Mouse (Mus musculus): ENCODE results near the gene Noc4l.

The Noc4l gene

DNA sequence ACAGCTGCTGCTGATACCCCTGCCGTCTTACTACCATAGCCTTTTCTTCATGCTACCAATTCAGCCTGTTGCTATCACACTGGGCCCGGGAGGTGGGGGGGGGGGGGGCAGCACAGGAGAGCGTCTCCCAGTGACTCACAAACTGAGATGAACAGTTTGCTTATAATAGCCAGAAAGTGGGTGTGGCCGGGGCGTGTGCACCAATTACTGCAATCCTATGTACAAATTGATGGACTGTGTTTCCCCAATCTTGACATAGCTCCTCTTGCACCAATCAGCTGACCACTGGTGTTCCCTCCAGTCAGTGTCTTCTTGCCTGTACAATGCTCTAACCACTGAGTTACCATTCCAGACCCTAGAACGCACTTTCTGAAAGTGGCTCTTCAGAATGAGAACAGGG, 44.9 kb downstream of the Noc4l start:
- no peak for DNase-seq

DNA sequence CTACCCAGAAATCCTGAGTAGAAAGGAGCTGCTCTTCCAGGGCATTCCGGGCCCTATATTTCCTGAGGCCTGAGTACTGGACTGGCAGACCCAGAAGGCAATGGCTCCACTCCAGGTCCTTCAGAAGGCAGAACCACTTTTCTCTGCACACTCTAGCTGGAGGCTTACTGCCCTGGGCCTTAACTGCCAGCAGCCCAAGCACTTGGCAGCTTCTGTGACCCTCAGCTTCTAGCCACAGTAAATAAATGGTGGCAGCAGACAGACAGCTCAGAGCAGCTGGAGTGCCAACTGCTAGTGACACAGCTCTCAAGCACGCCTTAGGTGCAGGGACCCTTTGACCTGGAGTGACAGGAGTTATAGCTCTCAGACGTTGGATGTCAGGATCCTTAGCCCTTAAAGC, 45.5 kb downstream of the Noc4l start:
- no peak for DNase-seq

DNA sequence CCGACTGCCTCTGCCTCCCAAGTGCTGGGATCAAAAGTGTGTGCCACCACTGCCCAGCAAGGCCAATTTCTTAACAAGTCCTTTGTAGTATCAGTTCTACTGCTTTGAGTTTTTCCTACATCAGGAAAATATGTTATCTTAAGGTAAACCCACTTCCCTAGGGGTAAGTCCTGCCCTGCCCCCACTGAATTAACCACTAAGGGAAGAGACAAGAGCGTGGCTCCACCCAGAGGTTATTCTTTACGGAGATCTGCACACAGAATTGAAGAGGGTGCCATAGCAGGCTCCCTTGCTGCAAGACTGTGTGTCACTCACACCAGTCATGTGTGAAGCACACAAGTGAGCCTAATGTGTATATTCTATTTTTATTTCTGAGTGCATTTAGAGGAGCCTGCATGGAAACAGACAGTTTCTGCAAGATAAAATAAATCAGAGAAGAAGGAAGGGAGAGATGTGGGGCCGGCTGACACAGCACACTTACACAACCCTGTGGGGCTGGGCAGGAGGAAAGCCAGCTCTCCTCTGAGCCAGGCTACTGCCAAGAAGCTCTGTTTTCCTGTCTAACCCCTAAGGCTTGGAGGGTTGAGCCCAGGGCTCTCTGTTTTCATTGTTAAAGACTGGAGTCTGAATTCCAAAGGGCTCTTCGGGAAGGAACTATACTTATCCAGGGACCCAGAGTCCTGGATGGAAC, 47.5 kb downstream of the Noc4l start:
- no peak for DNase-seq

DNA sequence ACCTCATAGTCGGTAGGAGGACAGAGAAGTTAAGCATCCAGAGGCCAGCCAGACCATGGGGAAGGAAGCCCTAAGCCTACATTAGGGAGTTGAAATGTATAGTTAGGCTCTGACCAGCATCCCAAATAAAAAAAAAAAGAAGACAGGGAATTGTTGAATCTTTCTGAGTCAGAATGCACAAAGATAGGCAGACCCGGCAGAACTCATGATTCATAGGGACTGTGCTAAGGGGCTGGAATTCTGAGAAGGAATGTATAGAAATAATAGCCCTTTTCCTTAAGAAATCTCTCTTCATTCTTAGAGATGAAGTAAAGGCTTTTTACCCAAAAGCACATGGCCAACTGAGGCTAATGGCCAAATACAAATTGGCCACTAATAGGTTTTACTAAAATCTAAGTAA, 48.9 kb downstream of the Noc4l start:
- no peak for DNase-seq

DNA sequence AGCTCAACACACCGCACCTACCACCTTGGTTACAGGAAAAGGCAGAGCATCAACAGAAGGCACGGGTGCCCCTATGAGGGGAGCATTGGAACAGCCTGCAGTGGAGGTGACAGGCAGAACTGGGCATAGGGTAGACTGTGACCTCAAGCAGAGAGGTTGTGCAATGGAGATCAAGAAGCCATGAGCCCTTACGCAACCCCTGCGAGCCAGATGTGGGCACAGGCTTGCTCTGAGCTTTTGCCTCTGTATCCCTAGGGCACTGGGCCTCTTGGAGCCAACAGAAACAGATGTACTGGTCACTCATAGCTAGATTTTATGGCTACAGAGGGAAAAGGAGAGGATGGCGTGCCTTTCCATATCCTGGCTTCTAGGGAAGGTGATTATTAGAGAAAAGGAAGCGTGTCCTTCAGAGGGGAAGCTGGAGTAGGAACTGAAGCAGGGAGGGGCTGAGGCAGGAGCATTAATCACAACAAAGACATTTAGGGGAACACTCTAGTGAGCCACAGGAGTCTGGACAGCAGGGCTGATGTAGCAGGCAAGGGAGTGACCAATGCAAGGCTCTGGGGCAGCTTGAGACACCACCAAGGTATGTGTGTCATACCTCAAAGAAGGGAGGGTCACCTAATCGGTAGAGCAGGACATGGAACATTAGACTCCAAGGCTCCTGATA, 50.1 kb downstream of the Noc4l start:
- no peak for DNase-seq
